Mouse (Mus musculus) testis, adult 2 months (tissue): ENCODE measurements at regions not wholly inside any gene's neighbourhood (a gene's known extent, or its start where the extent isn't known, plus 50 kb on each side); places are given as distances from the start of the nearest gene placed in this dataset.

Experiments
- CTCF ChIP-seq: fragments of 200-500 bp; IDR thresholded peaks from 2 replicates; pipeline ENCODE4 v1.5.1; 2012; ENCODE audit warnings: low read depth, mild to moderate bottlenecking, inconsistent platforms, low read length, moderate library complexity; ENCODE audit not compliant: control insufficient read depth, insufficient read depth, insufficient replicate concordance
- POLR2A ChIP-seq: fragments of 200-500 bp; IDR thresholded peaks from 2 replicates; pipeline ENCODE4 v1.6.1; 2012; ENCODE audit warnings: low read depth, mild to moderate bottlenecking, inconsistent platforms, low read length, moderate library complexity; ENCODE audit not compliant: control insufficient read depth

GRCm38 (mm10) chr12:77811276-77811675 lies 382.8 kb upstream of the Gm6657 start:
- no peak for TF ChIP-seq POLR2A
- TF ChIP-seq CTCF: no peak
